Mouse (Mus musculus): ENCODE measurements around the gene Actc1.

The Actc1 gene

DNA sequence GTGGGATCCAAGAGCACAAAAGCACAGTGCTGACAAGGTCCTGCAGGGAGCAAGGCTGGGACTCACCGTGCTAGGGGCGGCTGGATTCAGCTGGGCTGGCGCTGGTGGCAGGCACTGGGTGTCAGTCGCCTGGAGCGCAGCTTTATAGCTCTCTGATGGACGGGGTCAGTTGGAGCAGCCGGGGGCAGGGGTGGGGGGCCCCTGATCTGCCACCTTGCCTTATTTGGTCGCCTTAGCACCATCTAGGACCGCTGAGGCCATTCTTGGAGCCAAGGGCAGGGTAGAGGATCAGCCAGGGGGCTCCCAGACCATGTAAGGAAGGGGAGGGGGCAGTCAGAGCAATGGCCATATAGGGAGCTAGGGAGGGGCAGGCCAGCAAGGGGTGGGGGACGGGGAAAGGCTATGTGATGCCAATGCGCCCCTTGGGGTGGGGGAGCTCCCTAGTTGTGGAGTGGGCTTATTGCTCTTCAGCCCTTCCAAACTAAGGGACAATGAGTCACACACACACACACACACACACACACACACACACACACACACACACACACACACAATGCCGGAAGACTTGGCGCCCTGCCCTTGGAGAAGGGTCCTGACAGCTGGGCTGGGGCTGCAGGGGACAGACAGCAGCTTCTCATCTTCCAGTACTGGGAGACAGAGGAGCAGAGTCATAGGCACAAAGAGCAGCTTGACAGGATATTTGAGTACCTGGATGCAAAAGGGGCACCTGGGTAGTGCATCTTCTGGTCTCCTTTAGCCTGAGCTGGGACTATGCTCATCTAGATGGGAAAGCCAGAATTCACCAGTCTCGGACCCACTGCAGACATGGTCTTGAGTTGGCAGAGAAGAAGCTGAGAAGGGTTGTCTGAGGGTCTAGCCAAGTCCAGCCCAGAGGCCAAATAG lies at the start of gene Actc1:
Gene Actc1 (minus strand): TSS at position 853 of the 903 bp plus-strand sequence.
- in situ Hi-C loops (cut with MboI, MseI): no loop called here

DNA sequence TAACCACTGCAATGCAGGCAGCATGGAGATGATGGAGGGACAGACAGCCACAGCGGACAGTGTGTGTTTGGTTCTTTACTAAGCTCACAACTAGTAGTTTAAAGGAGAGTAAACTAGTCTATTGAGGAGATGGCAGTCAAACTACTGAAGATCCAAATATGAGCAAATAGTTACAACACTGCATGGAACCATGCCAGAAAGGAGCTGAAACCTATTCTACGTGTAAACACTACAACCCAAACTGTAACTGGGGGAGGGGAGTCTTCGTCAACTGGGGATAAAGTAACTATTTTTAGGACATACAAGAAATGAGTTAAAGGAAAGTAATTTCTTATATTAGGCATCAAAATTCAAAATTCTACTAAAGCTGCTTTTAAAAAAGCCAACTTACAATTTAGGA lies 49.1 kb upstream of the Actc1 start:
- in situ Hi-C loops (cut with MboI, MseI): no loop called here

DNA sequence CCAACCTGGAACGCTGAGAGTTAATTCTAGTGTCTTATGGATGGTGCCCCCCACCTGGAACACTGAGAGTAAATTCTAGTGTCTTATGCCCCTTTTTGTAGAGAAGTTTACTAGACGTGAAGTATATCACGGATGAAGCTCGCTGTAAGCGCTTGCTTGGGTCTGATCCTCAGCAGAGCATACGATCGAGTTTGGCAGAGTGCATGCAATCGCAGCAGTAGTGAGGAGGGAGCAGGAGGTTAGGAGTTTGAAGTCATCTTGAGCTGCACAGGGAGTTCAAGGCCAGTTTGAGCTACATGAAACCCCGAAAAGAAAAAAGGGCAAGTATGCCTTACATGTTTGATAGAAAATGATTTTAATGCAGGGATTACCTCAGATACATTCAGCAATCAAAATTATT lies 47.5 kb upstream of the Actc1 start:
- in situ Hi-C loops (cut with MboI, MseI): no loop called here

DNA sequence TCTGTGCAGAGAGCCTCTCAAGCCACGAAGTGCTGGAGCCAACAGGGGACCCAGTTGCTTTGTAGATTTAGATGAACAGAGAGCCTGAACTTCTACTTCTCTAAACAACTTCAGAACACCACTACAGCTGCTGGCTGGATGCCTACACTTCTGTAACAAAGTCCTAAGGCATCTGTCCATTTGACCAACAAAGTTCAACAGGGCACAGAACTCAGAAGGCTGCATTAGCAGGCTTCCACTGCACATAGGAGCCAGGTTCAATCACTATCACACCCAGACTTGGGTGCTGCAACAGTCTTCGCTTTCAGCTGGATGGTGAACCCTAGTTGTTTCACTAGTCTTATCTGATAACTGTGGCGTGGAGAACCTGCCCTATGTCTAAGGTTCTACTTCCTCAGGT lies 46.5 kb upstream of the Actc1 start:
- in situ Hi-C loops (cut with MboI, MseI): no loop called here

DNA sequence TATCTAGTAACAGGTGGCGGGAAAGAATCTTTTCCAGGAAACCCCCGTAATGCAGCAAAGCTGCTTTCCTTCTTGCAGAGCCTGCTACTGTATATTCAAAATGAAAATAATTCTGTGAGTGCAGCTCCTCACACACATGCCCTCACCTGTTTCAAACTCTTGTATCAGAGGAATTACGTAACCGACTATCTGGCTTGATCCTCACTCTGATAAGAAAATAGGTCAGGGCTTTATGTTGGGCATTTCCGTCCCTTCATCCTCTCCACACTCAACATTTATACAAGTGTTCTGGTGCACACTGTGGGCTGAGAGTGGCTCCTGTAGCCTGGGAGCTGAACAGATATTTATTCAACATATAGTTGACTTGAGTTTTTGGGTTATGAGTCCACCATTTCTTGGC lies 45.8 kb upstream of the Actc1 start:
- in situ Hi-C loops (cut with MboI, MseI): no loop called here

DNA sequence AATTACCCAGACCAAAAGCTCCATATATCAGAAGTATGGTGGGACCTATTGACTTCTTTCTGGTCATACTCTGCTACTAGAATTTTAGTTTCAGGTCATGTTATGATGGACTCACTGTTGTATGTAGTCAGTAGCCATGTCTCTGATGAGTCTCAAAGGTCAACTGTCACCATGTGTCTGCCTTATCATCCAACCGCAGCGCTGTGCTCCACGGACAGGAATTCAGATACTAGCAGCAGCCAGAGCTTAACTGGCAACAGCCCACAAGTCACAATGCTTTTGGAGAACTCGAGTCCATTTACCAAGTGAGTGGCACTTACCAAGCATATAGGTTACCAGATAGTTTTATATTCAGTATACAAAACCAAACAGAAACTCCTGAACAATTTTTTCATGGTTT lies 44.3 kb upstream of the Actc1 start:
- in situ Hi-C loops (cut with MboI, MseI): no loop called here

DNA sequence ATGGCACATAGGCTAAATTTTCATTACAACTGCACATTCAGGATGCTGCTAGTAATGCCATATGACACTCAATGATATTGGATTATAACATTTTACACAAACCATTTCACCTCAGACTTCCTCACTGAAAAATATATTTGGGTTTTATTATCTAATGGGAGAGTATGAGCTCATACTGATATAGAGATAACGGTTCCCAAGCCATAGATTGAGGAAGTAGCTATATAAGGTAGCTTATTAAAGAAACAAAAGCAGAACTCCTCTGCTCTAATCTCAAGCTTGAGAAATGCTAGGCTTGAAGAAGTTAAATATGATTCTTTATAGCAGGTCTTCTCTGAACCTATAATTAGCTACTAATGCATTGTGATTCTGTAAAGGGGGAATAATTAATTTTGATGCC lies 43.2 kb upstream of the Actc1 start:
- in situ Hi-C loops (cut with MboI, MseI): no loop called here

DNA sequence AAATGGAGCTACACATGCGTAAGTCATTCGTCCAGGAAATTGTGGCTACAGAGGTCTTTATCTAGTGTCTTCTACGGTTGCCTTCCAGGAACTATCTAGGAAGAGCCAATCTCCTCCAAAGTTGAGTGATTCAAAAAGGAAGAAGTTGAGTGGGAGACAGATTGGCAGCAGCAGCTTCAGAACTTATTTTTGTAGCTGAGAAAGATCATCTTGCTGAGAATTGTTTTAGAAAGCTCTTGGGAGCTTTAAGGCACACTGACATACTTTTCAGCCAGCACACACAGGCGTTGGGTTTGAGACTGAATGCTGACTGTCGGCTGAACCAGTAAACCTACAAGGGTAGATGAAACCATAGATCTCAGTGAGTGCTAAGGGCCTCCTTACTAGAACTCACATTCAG lies 42.0 kb upstream of the Actc1 start:
- in situ Hi-C loops (cut with MboI, MseI): no loop called here

DNA sequence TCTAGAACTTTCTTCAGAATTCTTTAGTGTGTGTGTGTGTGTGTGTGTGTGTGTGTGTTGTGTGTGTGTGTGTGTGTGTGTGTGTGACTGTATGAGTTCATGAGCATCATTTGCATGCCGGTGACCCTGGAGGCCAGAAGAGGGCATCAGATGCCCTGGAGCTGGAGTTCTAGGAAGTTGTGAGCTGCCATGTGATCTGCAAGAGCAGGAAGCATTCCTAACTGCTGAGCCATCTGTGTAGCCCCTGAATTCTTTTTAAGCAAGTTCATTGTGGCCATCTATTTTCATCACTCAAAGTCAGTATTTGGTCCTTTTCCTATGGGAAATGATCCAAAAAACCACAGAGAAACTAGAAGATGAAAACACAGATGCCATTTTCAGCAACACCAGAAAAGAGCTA lies 41.3 kb upstream of the Actc1 start:
- in situ Hi-C loops (cut with MboI, MseI): no loop called here

DNA sequence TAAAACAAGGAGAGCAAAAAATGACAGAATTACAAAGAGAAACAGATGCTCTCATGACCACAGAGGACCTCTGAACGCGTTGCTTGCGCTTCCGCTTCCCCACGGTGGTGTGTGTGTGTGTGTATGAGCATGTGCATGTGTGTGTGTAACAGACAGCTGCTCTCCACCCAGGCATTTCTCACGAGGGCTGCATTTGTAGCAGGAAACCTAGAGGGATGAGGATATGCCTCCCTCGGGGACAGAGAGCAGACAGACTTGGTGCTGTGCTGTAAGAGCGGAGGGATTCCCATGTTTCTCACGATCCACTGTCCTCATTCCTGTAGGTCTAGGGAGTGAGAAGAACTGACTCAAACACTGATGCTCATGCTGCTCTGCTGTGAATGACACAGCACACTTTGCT lies 40.2 kb upstream of the Actc1 start:
- in situ Hi-C loops (cut with MboI, MseI): no loop called here

DNA sequence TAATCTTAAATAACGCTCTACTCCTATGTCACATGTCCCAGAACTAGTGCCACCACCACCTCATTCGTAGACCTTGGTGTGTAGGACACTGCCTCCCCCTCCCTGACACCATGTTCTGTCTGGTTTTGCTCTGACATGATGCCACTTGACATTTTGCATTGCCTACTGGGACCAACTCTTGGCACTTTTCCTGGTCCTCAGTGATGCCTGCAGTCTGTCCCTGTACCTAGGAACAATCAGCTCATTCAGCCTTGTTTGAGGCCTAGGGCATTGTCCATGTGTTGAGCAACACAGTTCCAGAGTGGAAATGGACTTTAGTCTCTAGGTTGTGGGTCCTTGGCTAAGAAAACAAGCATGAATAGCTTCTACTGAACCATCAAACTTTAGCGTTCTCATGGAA lies 36.5 kb upstream of the Actc1 start:
- in situ Hi-C loops (cut with MboI, MseI): no loop called here

DNA sequence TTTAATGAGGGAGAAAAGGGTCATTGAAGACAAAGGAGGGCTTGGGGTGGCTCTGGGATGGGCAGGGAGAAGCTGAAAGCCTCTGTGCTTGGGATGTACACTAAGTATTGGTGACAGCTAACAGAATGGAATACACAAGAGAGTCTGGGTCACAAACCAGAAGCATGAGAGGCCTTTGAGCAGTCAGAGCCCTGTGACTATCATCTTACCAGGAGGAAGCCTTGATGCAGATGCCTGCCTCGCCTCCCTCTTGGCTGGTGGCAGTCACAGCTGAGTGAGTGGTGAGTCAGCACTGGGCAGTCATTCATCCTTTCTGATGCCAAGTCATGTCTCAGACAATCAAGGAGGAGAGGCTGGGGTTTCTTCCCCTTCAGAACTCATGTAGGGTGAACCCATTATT lies 33.9 kb upstream of the Actc1 start:
- in situ Hi-C loops (cut with MboI, MseI): no loop called here

DNA sequence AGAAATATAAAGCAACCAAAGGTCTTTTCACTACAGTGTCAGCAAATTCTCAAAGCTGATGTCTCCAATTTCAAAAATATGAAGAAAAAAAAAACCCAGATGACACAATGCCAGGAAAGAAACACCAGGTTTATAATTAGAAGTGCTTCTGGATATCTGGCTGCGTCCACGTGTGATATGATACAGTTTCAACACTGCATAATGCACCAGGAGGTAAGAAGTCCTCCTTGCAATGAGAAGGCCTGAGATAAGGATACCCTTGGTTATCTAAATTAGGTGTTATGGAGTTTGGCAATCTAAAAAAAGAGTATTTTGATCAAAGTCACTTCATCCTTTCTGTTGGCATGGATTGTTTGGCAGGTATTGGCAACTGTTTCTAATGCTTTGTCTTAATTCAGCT lies 18.5 kb upstream of the Actc1 start:
- in situ Hi-C loops (cut with MboI, MseI): no loop called here

DNA sequence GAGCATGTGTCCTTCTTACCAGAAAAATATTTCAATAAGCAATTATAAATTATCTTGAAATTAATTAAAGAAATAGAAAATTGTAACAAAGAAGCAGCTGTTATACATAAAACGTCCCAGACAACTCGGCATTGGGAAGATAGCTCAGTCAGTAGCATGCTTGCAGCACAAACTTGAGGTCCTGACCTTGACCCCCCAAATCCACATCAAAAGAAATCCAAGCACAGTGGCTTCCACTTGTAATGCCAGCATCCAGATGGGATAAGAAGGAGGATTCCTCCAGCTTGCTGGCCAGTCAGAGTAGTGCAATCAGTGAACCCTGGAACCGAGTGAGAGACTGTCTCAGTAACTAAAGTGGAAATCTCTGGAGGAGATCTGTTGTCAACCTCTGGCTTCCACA lies 12.9 kb upstream of the Actc1 start:
- in situ Hi-C loops (cut with MboI, MseI): no loop called here

DNA sequence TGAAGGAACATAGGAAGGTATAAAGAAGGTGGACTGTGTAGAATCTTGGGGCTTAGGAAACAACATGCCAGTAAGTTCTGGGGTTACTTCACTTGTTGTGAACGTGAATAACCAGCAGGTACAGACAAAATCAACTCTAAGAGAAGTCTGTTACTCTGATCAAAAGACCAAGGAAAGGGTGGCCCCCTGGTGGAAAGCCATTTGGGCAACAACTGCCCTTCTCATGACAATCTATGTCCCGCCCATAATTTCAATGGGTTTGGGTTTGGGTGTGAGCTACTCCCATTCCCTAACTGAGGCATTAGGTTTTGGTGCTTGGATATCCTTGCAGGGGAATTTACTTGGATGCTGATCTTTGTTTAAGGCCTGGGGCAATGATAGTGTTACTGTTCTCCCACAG lies 10.7 kb upstream of the Actc1 start:
- in situ Hi-C loops (cut with MboI, MseI): no loop called here

DNA sequence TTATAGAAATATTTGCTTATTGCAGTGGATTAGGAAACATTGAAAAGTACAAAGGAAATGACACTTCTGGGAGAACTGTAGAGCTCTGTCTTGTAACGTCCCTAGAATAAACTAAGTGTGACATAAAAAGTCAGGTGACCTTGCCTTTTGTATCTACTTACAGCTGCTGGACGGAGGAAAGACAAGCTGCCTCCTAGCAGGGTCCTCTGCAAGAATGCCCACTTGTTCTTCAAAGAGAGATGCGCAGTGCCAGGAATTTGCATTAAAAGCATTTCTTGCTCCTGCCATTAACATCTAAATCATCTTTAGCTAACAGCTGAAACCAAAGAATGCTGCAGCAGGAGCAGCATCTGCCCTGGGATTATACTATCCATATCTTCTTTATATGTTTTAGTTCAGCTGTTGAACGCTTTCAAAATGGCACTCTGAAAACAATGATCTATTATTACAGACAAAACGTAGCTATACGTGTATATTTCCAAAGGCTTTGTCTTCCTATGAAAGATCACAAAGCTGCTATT lies 6.8 kb upstream of the Actc1 start:
- in situ Hi-C loops (cut with MboI, MseI): no loop called here

DNA sequence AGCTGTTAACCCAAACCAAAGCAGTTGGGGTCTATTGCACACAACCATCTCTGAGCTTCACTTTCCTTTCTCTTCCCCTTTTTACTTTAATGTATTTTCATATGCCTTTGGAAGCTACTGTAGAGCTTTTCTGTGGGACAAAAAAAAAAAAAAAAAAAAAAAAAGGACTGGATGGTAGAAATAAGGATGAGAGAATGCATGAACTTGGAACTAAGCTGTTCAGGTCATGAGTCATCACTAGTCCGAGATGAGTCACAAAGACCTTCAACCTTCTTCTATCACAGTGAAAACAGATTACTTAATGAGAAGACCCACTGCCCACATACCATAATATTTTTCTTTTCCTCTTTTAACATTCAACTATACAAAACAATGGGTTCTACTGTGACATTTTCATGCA lies 6.3 kb upstream of the Actc1 start:
- in situ Hi-C loops (cut with MboI, MseI): no loop called here

DNA sequence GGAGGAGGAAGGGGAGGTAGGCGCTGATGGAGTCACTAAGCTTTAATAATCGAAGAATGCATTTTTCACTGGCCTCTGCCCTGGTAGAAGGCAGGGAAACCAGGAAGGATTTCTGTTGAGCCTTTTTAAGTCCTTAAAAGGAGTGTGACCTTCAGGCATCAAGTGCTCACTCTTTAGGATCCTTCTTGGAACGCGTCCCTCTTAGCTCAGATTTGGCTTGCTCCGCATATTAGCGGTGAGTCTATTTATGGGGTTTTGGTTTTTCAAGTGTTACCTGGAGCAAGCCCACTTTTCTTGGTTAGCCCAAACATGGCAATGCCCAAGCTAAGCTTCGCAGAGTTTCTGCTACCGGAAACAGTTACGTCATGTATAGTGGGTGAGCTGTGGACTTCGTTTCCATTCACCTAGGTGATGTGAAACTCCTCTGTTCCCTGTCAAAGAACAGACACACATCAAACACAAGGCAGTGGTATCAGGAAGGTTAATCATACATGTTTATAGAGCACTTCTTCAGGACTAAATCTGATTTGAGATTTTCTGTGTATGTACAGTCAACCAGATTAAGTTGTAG lies 5.0 kb upstream of the Actc1 start:
- in situ Hi-C loops (cut with MboI, MseI): no loop called here

DNA sequence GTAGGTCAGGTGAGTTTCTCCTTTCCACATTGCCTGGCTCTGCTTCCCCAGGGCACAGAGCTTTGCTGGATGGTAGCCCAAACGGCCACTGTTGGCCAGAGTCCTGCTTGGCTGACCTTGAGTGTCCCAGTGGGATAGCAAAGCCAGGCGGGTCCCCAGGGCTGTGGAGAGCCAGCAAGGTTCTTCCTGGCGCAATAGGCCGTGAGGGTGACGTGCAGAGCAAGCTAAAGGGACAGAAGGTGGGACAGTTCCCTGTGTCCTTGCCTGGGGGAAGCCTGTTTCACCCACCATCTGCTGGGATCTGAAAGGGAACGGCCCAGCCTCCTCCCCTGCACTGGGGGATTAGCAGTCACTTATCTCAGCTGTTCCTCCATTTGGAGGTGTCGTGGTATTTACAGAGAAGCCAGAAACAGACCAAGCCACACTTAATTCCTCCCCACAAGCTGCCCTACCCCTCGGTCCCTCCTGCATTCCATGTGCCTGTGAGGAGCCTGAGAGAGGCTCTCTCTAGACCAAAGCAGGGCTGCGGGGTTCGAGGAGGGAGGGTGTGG lies 4.0 kb upstream of the Actc1 start:
- in situ Hi-C loops (cut with MboI, MseI): no loop called here

DNA sequence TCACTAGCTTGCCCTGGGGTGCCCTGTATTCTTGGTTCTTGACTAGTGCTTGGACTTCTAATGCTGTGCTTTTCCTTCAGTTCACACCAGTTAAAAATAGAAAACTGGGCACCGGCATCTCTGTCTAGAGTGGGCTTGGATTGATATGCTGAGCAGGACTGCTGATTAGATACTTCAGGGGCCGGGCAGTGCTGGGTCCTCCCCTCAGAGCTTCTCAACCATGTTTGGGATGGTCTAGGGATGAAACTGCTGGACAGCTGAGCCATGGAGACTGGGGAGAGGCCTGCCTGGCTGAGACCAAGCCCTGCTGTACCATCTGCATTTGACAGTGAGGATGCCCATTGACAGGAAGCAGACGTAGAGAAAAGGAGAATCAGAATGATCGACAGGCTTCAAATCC lies 781 bp upstream of the Actc1 start:
- in situ Hi-C loops (cut with MboI, MseI): no loop called here

DNA sequence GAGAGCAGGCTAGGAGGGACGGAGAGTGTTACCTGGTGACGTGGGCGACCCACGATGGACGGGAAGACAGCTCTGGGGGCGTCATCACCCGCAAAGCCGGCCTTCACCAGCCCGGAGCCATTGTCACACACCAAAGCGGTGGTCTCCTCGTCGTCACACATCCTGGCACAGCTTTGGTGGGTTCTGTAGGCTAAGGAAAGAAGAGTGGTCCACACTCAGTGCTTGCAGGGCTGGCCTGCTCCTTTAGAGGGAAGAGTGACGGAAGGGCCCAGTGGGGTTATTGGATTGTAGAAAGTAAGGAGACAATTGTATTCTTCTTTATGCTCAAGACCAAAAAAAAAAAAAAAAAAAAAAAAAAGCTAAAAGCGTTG lies 1.5 kb downstream of the Actc1 start:
- in situ Hi-C loops (cut with MboI, MseI): no loop called here

DNA sequence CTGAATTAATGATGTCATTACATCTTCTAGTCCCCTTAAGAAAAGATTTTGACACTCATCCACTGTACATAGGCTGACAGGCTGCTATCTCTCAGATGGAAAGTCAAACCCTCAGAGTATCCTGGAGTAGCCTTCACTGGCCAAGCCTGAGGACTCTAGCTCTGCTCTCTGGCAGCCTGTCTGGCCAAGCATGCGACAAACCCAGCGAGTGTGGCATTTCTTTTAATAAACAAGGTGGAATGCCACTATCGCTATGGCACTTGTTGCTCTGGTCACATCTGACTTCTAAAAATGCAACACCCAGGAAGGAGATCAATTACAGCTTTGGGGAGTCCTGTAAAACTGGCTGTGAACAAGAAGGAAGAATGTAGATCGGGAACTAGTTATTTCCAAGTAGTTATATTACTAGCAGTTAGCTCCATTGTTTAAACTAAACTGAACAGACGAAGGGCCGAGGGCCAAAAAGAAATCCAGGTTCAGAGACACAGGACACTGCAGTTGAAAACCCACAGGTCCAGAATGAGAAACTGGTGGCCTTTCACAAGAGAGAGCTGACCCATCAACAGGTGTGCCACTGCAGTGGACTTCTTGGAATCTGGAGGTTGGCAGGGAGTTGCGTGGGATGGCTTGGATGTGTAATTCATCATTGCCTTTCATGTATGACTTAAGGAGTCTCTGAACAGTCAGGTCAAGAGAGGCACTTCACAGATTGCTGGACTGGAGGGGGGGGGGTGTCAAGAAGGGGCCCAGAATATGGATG lies 2.1 kb downstream of the Actc1 start:
- in situ Hi-C loops (cut with MboI, MseI): no loop called here

Measured in T-helper 17 cell (primary cell).